Mouse (Mus musculus): ENCODE data around the gene Loxl1.

DNA sequence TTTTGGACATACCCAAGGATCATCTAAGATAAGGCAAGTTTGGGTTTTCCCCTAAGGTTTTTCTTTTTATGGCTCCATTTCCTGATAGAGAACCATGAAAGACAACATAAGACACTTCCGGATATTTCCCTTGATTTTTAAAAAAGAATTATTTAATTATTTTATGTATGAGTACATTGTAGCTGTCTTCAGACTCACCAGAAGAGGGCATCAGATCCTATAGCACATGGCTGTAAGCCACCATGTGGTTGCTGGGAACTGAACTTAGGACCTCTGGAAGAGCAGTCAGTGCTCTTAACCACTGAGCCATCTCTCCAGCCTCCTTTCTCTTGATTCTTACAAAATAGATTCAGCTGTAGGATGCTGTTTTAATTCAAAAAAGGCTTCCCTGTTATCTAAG, 28.8 kb upstream of the Loxl1 start:
- TF ChIP-seq CTCF (IDR thresholded peaks at IDR 0.05; ENCODE audit: low read depth, low read length), result no peak
- no peak for TF ChIP-seq POLR2AphosphoS5 (IDR thresholded peaks at IDR 0.05; ENCODE audit: insufficient replicate concordance, low read depth, low read length)
- TF ChIP-seq GATA1 (IDR thresholded peaks at IDR 0.05; ENCODE audit: borderline replicate concordance, low read length), result no peak
- no peak for TF ChIP-seq TAL1 (conservative IDR thresholded peaks at IDR 0.05; ENCODE audit: low read depth, low read length)
